Mouse (Mus musculus): ENCODE results near the gene Zfp36l2. TPM values are rescaled to one million over a fixed set of nuclear protein-coding genes. Genes with fewer than 3 reads are reported as not detected.
"Not testable (repeated sequence)": the region's sequence is repeated elsewhere in the genome, so short reads cannot be mapped to it uniquely, and the experiment has no call there.

The Zfp36l2 gene
- polyA plus RNA-seq (2012; rRNA removed) = 18.8 and 18.9 TPM in 2 replicates

- peak within 1 kb of the TSS; percentile 77 for H3K4me3 ChIP-seq (ENCODE audit: insufficient read depth, low read length)
- no peaks in the 10 kb centered on the region for H3K4me1 ChIP-seq (ENCODE audit: control insufficient read depth, insufficient read depth, low read length)
- TF ChIP-seq POLR2A (IDR thresholded peaks at IDR 0.05; ENCODE audit: extremely low read depth, insufficient read depth, low read length) (peak; percentile 66), CTCF (IDR thresholded peaks at IDR 0.05; ENCODE audit: extremely low read depth, insufficient read depth, low read length) (no peak)
- peak within 1 kb of the TSS; percentile 94 for H3K27ac ChIP-seq (ENCODE audit: insufficient read depth, low read length)
Observed at GRCm38 (mm10) chr17:84187727-84188373, at the start of gene Zfp36l2. Zfp36l2 (minus strand) TSS chr17:84187947.

GRCm38 (mm10) chr17:84236781-84237557 lies 49.2 kb upstream of the Zfp36l2 start:
- H3K4me1 ChIP-seq (ENCODE audit: control insufficient read depth, insufficient read depth, low read length) = no peaks in the 10 kb centered on the region
- no peak overlapping the region for H3K27ac ChIP-seq (ENCODE audit: insufficient read depth, low read length)
- no peak overlapping the region for H3K4me3 ChIP-seq (ENCODE audit: insufficient read depth, low read length)
- TF ChIP-seq POLR2A (IDR thresholded peaks at IDR 0.05; ENCODE audit: extremely low read depth, insufficient read depth, low read length) (no peak), CTCF (IDR thresholded peaks at IDR 0.05; ENCODE audit: extremely low read depth, insufficient read depth, low read length) (no peak)

GRCm38 (mm10) chr17:84235399-84235928 lies 47.7 kb upstream of the Zfp36l2 start:
- Histone ChIP-seq H3K27ac (ENCODE audit: insufficient read depth, low read length) (no peak overlapping the region), H3K4me3 (ENCODE audit: insufficient read depth, low read length) (no peak overlapping the region), H3K4me1 (ENCODE audit: control insufficient read depth, insufficient read depth, low read length) (no peaks in the 10 kb centered on the region)
- TF ChIP-seq CTCF (IDR thresholded peaks at IDR 0.05; ENCODE audit: extremely low read depth, insufficient read depth, low read length) (no peak), POLR2A (IDR thresholded peaks at IDR 0.05; ENCODE audit: extremely low read depth, insufficient read depth, low read length) (no peak)

GRCm38 (mm10) chr17:84234785-84235184 lies 47.0 kb upstream of the Zfp36l2 start:
- not testable (repeated sequence) for H3K4me3 ChIP-seq (ENCODE audit: insufficient read depth, low read length); H3K27ac ChIP-seq (ENCODE audit: insufficient read depth, low read length); H3K4me1 ChIP-seq (ENCODE audit: control insufficient read depth, insufficient read depth, low read length)

GRCm38 (mm10) chr17:84233758-84234157 lies 46.0 kb upstream of the Zfp36l2 start:
- Histone ChIP-seq H3K4me3 (ENCODE audit: insufficient read depth, low read length) (no peak overlapping the region), H3K27ac (ENCODE audit: insufficient read depth, low read length) (no peak overlapping the region), H3K4me1 (ENCODE audit: control insufficient read depth, insufficient read depth, low read length) (no peaks in the 10 kb centered on the region)
- TF ChIP-seq CTCF (IDR thresholded peaks at IDR 0.05; ENCODE audit: extremely low read depth, insufficient read depth, low read length) (no peak), POLR2A (IDR thresholded peaks at IDR 0.05; ENCODE audit: extremely low read depth, insufficient read depth, low read length) (no peak)

GRCm38 (mm10) chr17:84231361-84231760 lies 43.6 kb upstream of the Zfp36l2 start:
- TF ChIP-seq POLR2A (IDR thresholded peaks at IDR 0.05; ENCODE audit: extremely low read depth, insufficient read depth, low read length) = no peak
- no peak for TF ChIP-seq CTCF (IDR thresholded peaks at IDR 0.05; ENCODE audit: extremely low read depth, insufficient read depth, low read length)

GRCm38 (mm10) chr17:84228223-84228622 lies 40.5 kb upstream of the Zfp36l2 start:
- H3K4me3 ChIP-seq (ENCODE audit: insufficient read depth, low read length) = no peak overlapping the region
- TF ChIP-seq POLR2A (IDR thresholded peaks at IDR 0.05; ENCODE audit: extremely low read depth, insufficient read depth, low read length) = no peak
- TF ChIP-seq CTCF (IDR thresholded peaks at IDR 0.05; ENCODE audit: extremely low read depth, insufficient read depth, low read length) = no peak
- no peak overlapping the region for H3K27ac ChIP-seq (ENCODE audit: insufficient read depth, low read length)
- no peaks in the 10 kb centered on the region for H3K4me1 ChIP-seq (ENCODE audit: control insufficient read depth, insufficient read depth, low read length)

More at GRCm38 (mm10) chr17:84231361-84231760, 43.6 kb upstream of the Zfp36l2 start:
- no peaks in the 10 kb centered on the region for H3K4me1 ChIP-seq (ENCODE audit: control insufficient read depth, insufficient read depth, low read length)
- H3K4me3 ChIP-seq (ENCODE audit: insufficient read depth, low read length) = no peak overlapping the region
- no peak overlapping the region for H3K27ac ChIP-seq (ENCODE audit: insufficient read depth, low read length)

- TF ChIP-seq POLR2A (IDR thresholded peaks at IDR 0.05; ENCODE audit: extremely low read depth, insufficient read depth, low read length) (no peak), CTCF (IDR thresholded peaks at IDR 0.05; ENCODE audit: extremely low read depth, insufficient read depth, low read length) (no peak)
- Histone ChIP-seq H3K27ac (ENCODE audit: insufficient read depth, low read length) (no peak overlapping the region), H3K4me1 (ENCODE audit: control insufficient read depth, insufficient read depth, low read length) (no peaks in the 10 kb centered on the region), H3K4me3 (ENCODE audit: insufficient read depth, low read length) (no peak overlapping the region)
Observed at GRCm38 (mm10) chr17:84226681-84227080, 38.9 kb upstream of the Zfp36l2 start.

- no peaks in the 10 kb centered on the region for H3K4me1 ChIP-seq (ENCODE audit: control insufficient read depth, insufficient read depth, low read length)
- H3K4me3 ChIP-seq (ENCODE audit: insufficient read depth, low read length) = no peak overlapping the region
- H3K27ac ChIP-seq (ENCODE audit: insufficient read depth, low read length) = no peak overlapping the region
- TF ChIP-seq POLR2A (IDR thresholded peaks at IDR 0.05; ENCODE audit: extremely low read depth, insufficient read depth, low read length) (no peak), CTCF (IDR thresholded peaks at IDR 0.05; ENCODE audit: extremely low read depth, insufficient read depth, low read length) (no peak)
Observed at GRCm38 (mm10) chr17:84226231-84226630, 38.5 kb upstream of the Zfp36l2 start.

Measured in cortical plate, adult 2 months (tissue).